Mouse (Mus musculus): ENCODE results near the gene Tsga10ip.

GRCm38 (mm10) chr19:5426640-5427290 lies 24.4 kb upstream of the Tsga10ip start:
- TF ChIP-seq EP300 (IDR thresholded peaks at IDR 0.05; ENCODE audit: low read depth) (no peak), CTCF (IDR thresholded peaks at IDR 0.05; ENCODE audit: low read depth) (no peak)

Measured in liver, postnatal 0 days (tissue).